Mouse (Mus musculus): ENCODE measurements around the gene Alkbh3. TPM values are rescaled to one million over a fixed set of nuclear protein-coding genes. Genes with fewer than 3 reads are reported as not detected.

The Alkbh3 gene
- 59.2 and 64.7 TPM in 2 replicates for polyA plus RNA-seq (2015; fragmentation: Nextera tagmentation; extraction: Ambion mirVana)

GRCm38 (mm10) chr2:94010335-94011291 lies at the start of gene Alkbh3:
TSS of gene Alkbh3 (minus strand) at chr2:94010807.
- WGBS: 6% methylated on average over 47 of the region's 47 CpGs
- H3K9ac ChIP-seq: peak within 1 kb of the TSS; percentile 89
- H3K27ac ChIP-seq: peak within 1 kb of the TSS; percentile 64
- ATAC-seq (replicated peaks; ENCODE audit: insufficient number of reproducible peaks, insufficient read depth, low FRiP score, low read depth): peak; percentile 97
- peaks cover 9% of the 10 kb centered on the region for H3K4me1 ChIP-seq (replicated peaks)
- peak within 1 kb of the TSS; percentile 89 for H3K4me3 ChIP-seq
- peak within 1 kb of the TSS; percentile 86 for H3K4me2 ChIP-seq
- H3K27me3 ChIP-seq: no peaks in the 10 kb centered on the region
- H3K9me3 ChIP-seq (replicated peaks): no peaks in the 10 kb centered on the region
- H3K36me3 ChIP-seq: peaks cover 29% of the 10 kb centered on the region

- Histone ChIP-seq H3K9me3 (replicated peaks) (no peaks in the 10 kb centered on the region), H3K27me3 (no peaks in the 10 kb centered on the region), H3K27ac (no peak overlapping the region), H3K9ac (no peak overlapping the region), H3K36me3 (no peaks in the 10 kb centered on the region), H3K4me3 (no peak overlapping the region), H3K4me1 (replicated peaks) (no peaks in the 10 kb centered on the region), H3K4me2 (no peak overlapping the region)
- 71% methylated on average over 5 of the region's 5 CpGs for WGBS
- no peak for ATAC-seq (replicated peaks; ENCODE audit: insufficient number of reproducible peaks, insufficient read depth, low FRiP score, low read depth)
Measured at GRCm38 (mm10) chr2:94059459-94059858, 48.9 kb upstream of the Alkbh3 start.

GRCm38 (mm10) chr2:94054813-94055212 lies 44.2 kb upstream of the Alkbh3 start:
- Histone ChIP-seq H3K27me3 (no peaks in the 10 kb centered on the region), H3K4me3 (no peak overlapping the region), H3K4me1 (replicated peaks) (no peaks in the 10 kb centered on the region), H3K9me3 (replicated peaks) (no peaks in the 10 kb centered on the region), H3K27ac (no peak overlapping the region), H3K4me2 (no peak overlapping the region), H3K36me3 (no peaks in the 10 kb centered on the region), H3K9ac (no peak overlapping the region)
- no peak for ATAC-seq (replicated peaks; ENCODE audit: insufficient number of reproducible peaks, insufficient read depth, low FRiP score, low read depth)

GRCm38 (mm10) chr2:94051952-94052351 lies 41.3 kb upstream of the Alkbh3 start:
- Histone ChIP-seq H3K4me3 (no peak overlapping the region), H3K36me3 (no peaks in the 10 kb centered on the region), H3K4me2 (no peak overlapping the region), H3K9me3 (replicated peaks) (no peaks in the 10 kb centered on the region), H3K27me3 (no peaks in the 10 kb centered on the region), H3K4me1 (replicated peaks) (no peaks in the 10 kb centered on the region), H3K27ac (no peak overlapping the region), H3K9ac (no peak overlapping the region)
- WGBS: 80% methylated on average over 5 of the region's 5 CpGs
- ATAC-seq (replicated peaks; ENCODE audit: insufficient number of reproducible peaks, insufficient read depth, low FRiP score, low read depth): no peak

- H3K4me2 ChIP-seq: no peak overlapping the region
- no peaks in the 10 kb centered on the region for H3K9me3 ChIP-seq (replicated peaks)
- no peak overlapping the region for H3K4me3 ChIP-seq
- H3K9ac ChIP-seq: no peak overlapping the region
- no peaks in the 10 kb centered on the region for H3K27me3 ChIP-seq
- 96% methylated on average over 3 of the region's 3 CpGs for WGBS
- no peaks in the 10 kb centered on the region for H3K36me3 ChIP-seq
- H3K27ac ChIP-seq: no peak overlapping the region
- ATAC-seq (replicated peaks; ENCODE audit: insufficient number of reproducible peaks, insufficient read depth, low FRiP score, low read depth): no peak
- H3K4me1 ChIP-seq (replicated peaks): peaks cover under 1% of the 10 kb centered on the region
Measured at GRCm38 (mm10) chr2:94050901-94051300, 40.3 kb upstream of the Alkbh3 start.

- H3K27ac ChIP-seq: no peak overlapping the region
- no peaks in the 10 kb centered on the region for H3K36me3 ChIP-seq
- WGBS: 70% methylated on average over 5 of the region's 5 CpGs
- H3K4me2 ChIP-seq: no peak overlapping the region
- no peaks in the 10 kb centered on the region for H3K27me3 ChIP-seq
- peaks cover 12% of the 10 kb centered on the region for H3K4me1 ChIP-seq (replicated peaks)
- H3K9me3 ChIP-seq (replicated peaks): no peaks in the 10 kb centered on the region
- H3K4me3 ChIP-seq: no peak overlapping the region
- H3K9ac ChIP-seq: no peak overlapping the region
- no peak for ATAC-seq (replicated peaks; ENCODE audit: insufficient number of reproducible peaks, insufficient read depth, low FRiP score, low read depth)
Measured at GRCm38 (mm10) chr2:94049471-94050176, 39.0 kb upstream of the Alkbh3 start.

- no peak for ATAC-seq (replicated peaks; ENCODE audit: insufficient number of reproducible peaks, insufficient read depth, low FRiP score, low read depth)
- no peak overlapping the region for H3K9ac ChIP-seq
- no peak overlapping the region for H3K27ac ChIP-seq
- 62% methylated on average over 5 of the region's 5 CpGs for WGBS
- H3K4me3 ChIP-seq: no peak overlapping the region
- no peak overlapping the region for H3K4me2 ChIP-seq
- no peaks in the 10 kb centered on the region for H3K9me3 ChIP-seq (replicated peaks)
- H3K36me3 ChIP-seq: no peaks in the 10 kb centered on the region
- no peaks in the 10 kb centered on the region for H3K27me3 ChIP-seq
- H3K4me1 ChIP-seq (replicated peaks): peaks cover 12% of the 10 kb centered on the region
Measured at GRCm38 (mm10) chr2:94048733-94049470, 38.3 kb upstream of the Alkbh3 start.

GRCm38 (mm10) chr2:94048271-94048670 lies 37.7 kb upstream of the Alkbh3 start:
- peaks cover 12% of the 10 kb centered on the region for H3K4me1 ChIP-seq (replicated peaks)
- no peaks in the 10 kb centered on the region for H3K36me3 ChIP-seq
- no peak overlapping the region for H3K27ac ChIP-seq
- no peak overlapping the region for H3K4me3 ChIP-seq
- H3K9ac ChIP-seq: no peak overlapping the region
- no peak for ATAC-seq (replicated peaks; ENCODE audit: insufficient number of reproducible peaks, insufficient read depth, low FRiP score, low read depth)
- H3K4me2 ChIP-seq: no peak overlapping the region
- no peaks in the 10 kb centered on the region for H3K9me3 ChIP-seq (replicated peaks)
- 56% methylated on average over 1 of the region's 1 CpGs for WGBS
- no peaks in the 10 kb centered on the region for H3K27me3 ChIP-seq

GRCm38 (mm10) chr2:94045411-94046090 lies 34.9 kb upstream of the Alkbh3 start:
- WGBS: 9% methylated on average over 6 of the region's 6 CpGs
- Histone ChIP-seq H3K27ac (peak overlapping the region; percentile 55), H3K9ac (no peak overlapping the region), H3K4me3 (no peak overlapping the region), H3K27me3 (no peaks in the 10 kb centered on the region), H3K4me2 (peak overlapping the region; percentile 27), H3K36me3 (no peaks in the 10 kb centered on the region), H3K9me3 (replicated peaks) (no peaks in the 10 kb centered on the region), H3K4me1 (replicated peaks) (peaks cover 12% of the 10 kb centered on the region)
- ATAC-seq (replicated peaks; ENCODE audit: insufficient number of reproducible peaks, insufficient read depth, low FRiP score, low read depth): peak; percentile 78

- ATAC-seq (replicated peaks; ENCODE audit: insufficient number of reproducible peaks, insufficient read depth, low FRiP score, low read depth): no peak
- Histone ChIP-seq H3K4me1 (replicated peaks) (peaks cover 12% of the 10 kb centered on the region), H3K27me3 (no peaks in the 10 kb centered on the region), H3K4me3 (no peak overlapping the region), H3K36me3 (no peaks in the 10 kb centered on the region), H3K27ac (no peak overlapping the region), H3K4me2 (no peak overlapping the region), H3K9ac (no peak overlapping the region), H3K9me3 (replicated peaks) (no peaks in the 10 kb centered on the region)
- WGBS: 70% methylated on average over 2 of the region's 2 CpGs
Measured at GRCm38 (mm10) chr2:94044174-94044573, 33.6 kb upstream of the Alkbh3 start.

GRCm38 (mm10) chr2:94043662-94044061 lies 33.1 kb upstream of the Alkbh3 start:
- ATAC-seq (replicated peaks; ENCODE audit: insufficient number of reproducible peaks, insufficient read depth, low FRiP score, low read depth): no peak
- peaks cover 16% of the 10 kb centered on the region for H3K4me1 ChIP-seq (replicated peaks)
- 58% methylated on average over 5 of the region's 5 CpGs for WGBS
- no peak overlapping the region for H3K4me3 ChIP-seq
- no peak overlapping the region for H3K9ac ChIP-seq
- no peaks in the 10 kb centered on the region for H3K36me3 ChIP-seq
- H3K9me3 ChIP-seq (replicated peaks): no peaks in the 10 kb centered on the region
- H3K4me2 ChIP-seq: no peak overlapping the region
- H3K27ac ChIP-seq: no peak overlapping the region
- no peaks in the 10 kb centered on the region for H3K27me3 ChIP-seq

Measured in heart, embryonic 15.5 days (tissue).